Mouse (Mus musculus) CH12.LX (cell line): ENCODE measurements around the gene Agl. TPM values are rescaled to one million over a fixed set of nuclear protein-coding genes. Genes with fewer than 3 reads are reported as not detected.
"Not testable (repeated sequence)": the region's sequence is repeated elsewhere in the genome, so short reads cannot be mapped to it uniquely, and the experiment has no call there.

Source experiments
- DNase-seq: peaks from one replicate; pipeline ENCODE4 v3.0.0-alpha.2; 2013; ENCODE audit errors: extremely low read depth
- H3K27ac ChIP-seq: 2 replicates; pipeline ENCODE4 v1.5.1; 2012; ENCODE audit warnings: low read depth, mild to moderate bottlenecking, control low read depth, moderate library complexity; ENCODE audit not compliant: insufficient read depth
- H3K27me3 ChIP-seq: replicated peaks from 2 replicates; pipeline ENCODE3; 2012; ENCODE audit warnings: inconsistent platforms
- H3K36me3 ChIP-seq, 2 experiments: replicated peaks in 1 of 2; 2 replicates each; pipeline versions ENCODE3 to v1.6.1; 2012; ENCODE audit warnings: inconsistent platforms in 1 of 2, low read length in 1 of 2, mild to moderate bottlenecking in 1 of 2, mixed read lengths in 1 of 2, moderate library complexity in 1 of 2; ENCODE audit not compliant: control insufficient read depth in 1 of 2, insufficient read depth in 1 of 2
- H3K4me1 ChIP-seq, 2 experiments: 2 replicates each; pipeline ENCODE4 v1.6.1; 2012; ENCODE audit warnings: inconsistent platforms in 1 of 2, moderate library complexity in 1 of 2; ENCODE audit not compliant: insufficient read depth in 2 of 2, control insufficient read depth in 1 of 2
- H3K4me2 ChIP-seq: 2 replicates; pipeline ENCODE4 v1.6.1; 2012; ENCODE audit warnings: low read depth, mild to moderate bottlenecking, control low read depth; ENCODE audit not compliant: poor library complexity, insufficient read depth, severe bottlenecking
- H3K4me3 ChIP-seq, 3 experiments: fragments of 150-350 bp in 1 of 3; sonication (generic) in 1 of 3; replicated peaks in 1 of 3; 2 replicates each; pipeline versions ENCODE3 to v1.5.1; 2011 to 2012; ENCODE audit warnings: low read depth in 2 of 3, low read length in 2 of 3, mild to moderate bottlenecking in 2 of 3, moderate library complexity in 2 of 3, control low read depth in 1 of 3, improper control_type of control experiment in 1 of 3, inconsistent platforms in 1 of 3, mixed read lengths in 1 of 3; ENCODE audit not compliant: poor library complexity in 1 of 3
- H3K79me2 ChIP-seq: replicated peaks from 2 replicates; pipeline ENCODE4 v1.6.1; 2012; ENCODE audit warnings: mild to moderate bottlenecking, moderate library complexity; ENCODE audit not compliant: control insufficient read depth, poor library complexity, insufficient read depth, severe bottlenecking; ENCODE audit errors: extremely low read depth
- H3K9ac ChIP-seq: 2 replicates; pipeline ENCODE4 v1.6.1; 2012; ENCODE audit warnings: low read depth, mild to moderate bottlenecking, control low read depth, moderate library complexity; ENCODE audit not compliant: insufficient read depth
- H3K9me3 ChIP-seq: replicated peaks from 2 replicates; pipeline ENCODE3; 2012; ENCODE audit warnings: low read length, inconsistent platforms, mixed read lengths
- CHD1 ChIP-seq: IDR thresholded peaks from 2 replicates; pipeline ENCODE4 v1.6.1; 2012; ENCODE audit warnings: low read depth, low read length, improper control_type of control experiment, inconsistent platforms
- CTCF ChIP-seq, 2 experiments: IDR thresholded peaks in 1 of 2; conservative IDR thresholded peaks in 1 of 2; 2 replicates each; pipeline ENCODE4 v1.5.1; 2011 to 2012; ENCODE audit warnings: low read depth in 2 of 2, low read length in 2 of 2, improper control_type of control experiment in 1 of 2, inconsistent platforms in 1 of 2, mild to moderate bottlenecking in 1 of 2, moderate library complexity in 1 of 2
- ETS1 ChIP-seq: conservative IDR thresholded peaks from 2 replicates; pipeline ENCODE4 v1.6.1; 2012; ENCODE audit warnings: low read depth, mild to moderate bottlenecking, inconsistent platforms, low read length, improper control_type of control experiment, moderate library complexity
- GABPA ChIP-seq: IDR thresholded peaks from 2 replicates; pipeline ENCODE4 v1.6.1; 2012; ENCODE audit warnings: low read depth, low read length, improper control_type of control experiment, inconsistent platforms; ENCODE audit not compliant: insufficient replicate concordance
- HCFC1 ChIP-seq: IDR thresholded peaks from 2 replicates; pipeline ENCODE4 v1.6.1; 2012; ENCODE audit warnings: low read depth, mild to moderate bottlenecking, inconsistent platforms, low read length, improper control_type of control experiment
- IRF4 ChIP-seq: IDR thresholded peaks from 2 replicates; pipeline ENCODE4 v1.6.1; 2014; ENCODE audit warnings: low read depth, mild to moderate bottlenecking, inconsistent platforms, low read length, improper control_type of control experiment
- MAZ ChIP-seq: IDR thresholded peaks from 2 replicates; pipeline ENCODE4 v1.6.1; 2012; ENCODE audit warnings: low read depth, mild to moderate bottlenecking, inconsistent platforms, low read length, improper control_type of control experiment, moderate library complexity
- RAD21 ChIP-seq: IDR thresholded peaks from 2 replicates; pipeline ENCODE4 v1.6.1; 2011; ENCODE audit warnings: low read depth, mild to moderate bottlenecking, low read length, improper control_type of control experiment, moderate library complexity
- TBP ChIP-seq: conservative IDR thresholded peaks from 2 replicates; pipeline ENCODE4 v1.6.1; 2011; ENCODE audit warnings: low read depth, low read length, improper control_type of control experiment
- TCF12 ChIP-seq: IDR thresholded peaks from 2 replicates; pipeline ENCODE4 v1.6.1; 2014; ENCODE audit warnings: low read depth, mild to moderate bottlenecking, inconsistent platforms, low read length, improper control_type of control experiment
- UBTF ChIP-seq: IDR thresholded peaks from 2 replicates; pipeline ENCODE4 v1.6.1; 2012; ENCODE audit warnings: low read depth, mild to moderate bottlenecking, inconsistent platforms, low read length, improper control_type of control experiment, moderate library complexity
- ZC3H11A ChIP-seq: IDR thresholded peaks from 2 replicates; pipeline ENCODE4 v1.6.1; 2012; ENCODE audit warnings: low read depth, mild to moderate bottlenecking, inconsistent platforms, low read length, improper control_type of control experiment
- ZMIZ1 ChIP-seq: IDR thresholded peaks from 2 replicates; pipeline ENCODE4 v1.6.1; 2012; ENCODE audit warnings: low read depth, mild to moderate bottlenecking, inconsistent platforms, low read length, improper control_type of control experiment
- dilution Hi-C: fragments of 300-500 bp; cut with MboI; formaldehyde crosslinking; loops from 2 replicates; pipeline ENCODE4 v1.14.3; 2020; ENCODE audit warnings: low sequenced_read_pairs; ENCODE audit not compliant: extremely low pct_unique_long_range_greater_than_20kb, extremely low pct_ligation_motif_present
- in situ Hi-C: fragments of 300-500 bp; cut with MboI; formaldehyde crosslinking; loops from 3 replicates; pipeline ENCODE4 v1.14.3; 2019; ENCODE audit warnings: low sequenced_read_pairs, low pct_ligation_motif_present, low pct_unique_long_range_greater_than_20kb, mixed read lengths
- polyA plus RNA-seq: library from polyadenylated mRNA; unstranded; fragments of >175 nt; gene quantifications from 2 replicates; pipeline ENCODE4 v1.2.1, GENCODE M21; 2012; ENCODE audit warnings: low read depth; ENCODE audit not compliant: insufficient read length
- total RNA-seq, 2 experiments: library from RNA; depleted of rRNA; stranded (reverse); fragments of 300-350 nt in 1 of 2; fragments of >200 nt in 1 of 2; gene quantifications; 2 replicates each; pipeline ENCODE4 v1.2.3; 2012 to 2014

Agl gene
- total and polyA plus RNA-seq, 3 experiments: 4.7 to 5.7 (median 5.2) TPM

DNA sequence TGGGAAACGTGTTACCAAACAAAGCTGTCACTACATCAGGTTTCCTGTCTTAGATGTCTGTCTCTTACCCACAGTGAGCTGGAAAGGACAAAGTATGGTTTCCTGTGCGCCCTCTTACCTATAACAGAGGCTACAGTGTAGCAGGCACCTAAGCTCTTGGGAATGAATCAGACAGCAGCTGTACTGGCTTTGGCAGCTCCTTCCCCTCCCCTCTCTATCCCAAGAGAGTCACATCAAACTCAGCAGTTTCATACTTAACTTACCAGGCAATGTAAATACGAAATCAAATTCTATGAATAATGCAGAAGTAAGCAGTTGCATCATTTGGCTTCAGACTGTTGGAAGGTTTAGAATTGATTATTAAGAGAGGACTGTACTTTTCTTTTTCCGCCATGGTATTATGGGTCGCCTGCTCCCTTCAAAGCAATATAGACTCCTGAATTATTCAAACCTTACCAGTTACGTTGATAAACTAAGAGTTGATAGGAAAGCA, 7.4 kb upstream of the Agl start:
- Histone ChIP-seq H3K9me3 (no peaks in the 10 kb centered on the region), H3K36me3 (no peaks in the 10 kb centered on the region), H3K4me2 (no peak overlapping the region), H3K27me3 (no peaks in the 10 kb centered on the region), H3K9ac (no peak overlapping the region), H3K79me2 (no peaks in the 10 kb centered on the region), H3K4me3 (no peak overlapping the region), H3K4me1 (peaks cover 0 to 2% of the 10 kb centered on the region in 2 experiments; a peak in 1 of 4 replicates), H3K27ac (no peak overlapping the region)
- dilution Hi-C loops (no loop called here), in situ Hi-C loops (no loop called here)
- no peak for TF ChIP-seq UBTF
- TF ChIP-seq RAD21: no peak
- no peak for TF ChIP-seq MAZ
- TF ChIP-seq TBP: no peak
- DNase-seq: no peak

DNA sequence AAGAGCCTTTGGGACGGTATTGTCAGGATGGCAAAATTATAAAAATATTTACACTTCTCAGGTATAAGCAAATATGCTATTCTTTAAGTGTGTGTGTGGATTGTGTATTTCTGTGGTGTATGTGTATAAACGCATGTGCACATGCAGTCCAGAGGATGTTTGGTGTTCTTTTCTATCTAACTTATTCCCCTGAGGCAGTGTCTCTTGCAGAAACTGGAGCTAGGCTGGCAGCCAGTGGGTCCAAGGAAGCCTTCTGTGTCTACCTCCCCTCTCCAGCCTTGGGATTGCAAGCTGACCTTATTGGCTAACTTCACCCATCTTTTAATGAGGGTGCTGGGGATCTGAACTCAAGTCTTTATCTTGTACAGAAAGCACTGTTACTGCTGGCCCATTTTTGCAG, 5.0 kb upstream of the Agl start:
- H3K79me2 ChIP-seq: no peaks in the 10 kb centered on the region
- H3K27me3 ChIP-seq: no peaks in the 10 kb centered on the region
- no peaks in the 10 kb centered on the region for H3K9me3 ChIP-seq
- H3K4me3 ChIP-seq: no peak overlapping the region
- dilution Hi-C loops (no loop called here), in situ Hi-C loops (no loop called here)
- no peak overlapping the region for H3K9ac ChIP-seq
- TF ChIP-seq CTCF (conservative IDR thresholded peaks at IDR 0.05 in 1 of 2, IDR thresholded peaks at IDR 0.05 in 1 of 2; ENCODE audit: low read depth in 2 of 2, low read length in 2 of 2) (no peak), IRF4 (no peak), GABPA (no peak), HCFC1 (no peak), CHD1 (no peak), ZMIZ1 (no peak), ZC3H11A (no peak), TCF12 (no peak), ETS1 (no peak)
- H3K36me3 ChIP-seq: peaks cover 2 to 6% of the 10 kb centered on the region in 2 experiments
- peaks cover 2 to 13% of the 10 kb centered on the region in 2 experiments; a peak in 3 of 4 replicates for H3K4me1 ChIP-seq
- no peak overlapping the region for H3K27ac ChIP-seq
- DNase-seq: no peak
- no peak overlapping the region for H3K4me2 ChIP-seq

DNA sequence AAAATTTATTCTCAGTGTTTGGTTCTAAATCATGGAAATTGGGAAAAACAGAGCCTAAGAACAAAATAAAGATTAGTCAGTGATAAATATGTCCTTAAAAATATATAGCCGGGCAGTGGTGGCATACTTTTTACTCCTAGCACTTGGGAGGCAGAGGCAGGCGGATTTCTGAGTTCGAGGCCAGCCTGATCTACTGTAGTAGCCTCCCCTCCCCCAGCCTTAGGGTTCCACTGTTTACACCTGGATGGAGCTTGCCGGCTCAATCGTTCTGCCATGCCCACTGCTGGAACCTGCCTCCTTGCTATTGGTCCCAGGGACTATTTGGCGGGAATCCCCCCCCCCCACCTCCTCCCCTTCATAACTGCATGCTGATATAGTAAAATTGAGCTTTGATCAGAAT, 2.4 kb upstream of the Agl start:
- H3K27me3 ChIP-seq, H3K9me3 ChIP-seq, H3K79me2 ChIP-seq, in situ Hi-C loops, H3K4me3 ChIP-seq, H3K36me3 ChIP-seq, H3K9ac ChIP-seq, H3K4me2 ChIP-seq, dilution Hi-C loops, DNase-seq, H3K27ac ChIP-seq: not testable (repeated sequence)
- peaks cover 2 to 16% of the 10 kb centered on the region in 2 experiments; a peak in 3 of 4 replicates for H3K4me1 ChIP-seq
